Mouse (Mus musculus) bone marrow macrophage, adult 2 months (primary cell): ENCODE results near the gene Rnd3.

Source experiments
- CTCF ChIP-seq: IDR thresholded peaks from 2 replicates; pipeline ENCODE4 v1.5.1; 2012; ENCODE audit warnings: low read depth, mild to moderate bottlenecking, low read length, moderate library complexity
- POLR2A ChIP-seq: IDR thresholded peaks from 2 replicates; pipeline ENCODE4 v1.6.1; 2012; ENCODE audit warnings: mild to moderate bottlenecking, low read depth, low read length, borderline replicate concordance

GRCm38 (mm10) chr2:51108631-51109030 lies 40.3 kb downstream of the Rnd3 start:
- no peak for TF ChIP-seq CTCF
- no peak for TF ChIP-seq POLR2A
